ENCODE assay signal across 35 mouse cellular contexts in genomic region chr5:74712811-74713210, GRCm38 (mm10).
"Had no signal": no experiment of that assay in that cellular context is flagged by ENCODE, and none has a peak within 500 bp of the region (broad histone marks: within the 10 kb centered on the region; RNA-seq: fewer than 3 reads in every experiment).

No protein-coding gene starts in this region.

- H3K36me3 ChIP-seq: heart, embryonic 10.5 days; heart, embryonic 12.5 days; heart, embryonic 13.5 days; heart, embryonic 15.5 days; hindbrain, embryonic 10.5 days; hindbrain, embryonic 12.5 days; hindbrain, embryonic 13.5 days; hindbrain, embryonic 15.5 days; intestine, embryonic 15.5 days; kidney, embryonic 15.5 days had no signal

- ATAC-seq: hindbrain, embryonic 16.5 days; hindbrain, postnatal 0 days; inflammation-experienced regulatory T-cells, adult 6 months; intestine, embryonic 15.5 days; intestine, embryonic 16.5 days; intestine, postnatal 0 days had no signal

- H3K27ac ChIP-seq: heart, embryonic 10.5 days; heart, embryonic 13.5 days; heart, embryonic 15.5 days; hindbrain, embryonic 10.5 days; hindbrain, embryonic 12.5 days; hindbrain, embryonic 13.5 days; hindbrain, embryonic 14.5 days; hindbrain, embryonic 15.5 days; hindbrain, postnatal 0 days; intestine, embryonic 15.5 days; kidney, embryonic 15.5 days; kidney, postnatal 0 days; layer of hippocampus, adult 2 months; left cerebral cortex, adult 2 months had no signal

- H3K9me3 ChIP-seq: heart, embryonic 10.5 days; heart, embryonic 12.5 days; heart, embryonic 13.5 days; heart, embryonic 15.5 days; hindbrain, embryonic 10.5 days; hindbrain, embryonic 12.5 days; hindbrain, embryonic 13.5 days; hindbrain, embryonic 15.5 days; intestine, embryonic 15.5 days; kidney, embryonic 15.5 days had no signal

- DNase-seq: heart, postnatal 10 days; heart, postnatal 14 days; heart, postnatal 36 days; heart, postnatal 4 days; kidney, adult 11 months; kidney, adult 18-20 months; kidney, adult 2 months; kidney, adult 8-10 months; kidney, adult 9 months; kidney, postnatal 10 days; kidney, postnatal 14 days; kidney, postnatal 25 days; kidney, postnatal 36 days; layer of hippocampus, adult 9-11 months; layer of hippocampus, postnatal 36 days had no signal

- H3K4me3 ChIP-seq: heart, embryonic 10.5 days; heart, embryonic 12.5 days; heart, embryonic 13.5 days; heart, embryonic 15.5 days; hindbrain, embryonic 10.5 days; hindbrain, embryonic 12.5 days; hindbrain, embryonic 13.5 days; hindbrain, embryonic 15.5 days; intestine, embryonic 15.5 days; kidney, embryonic 15.5 days; layer of hippocampus, adult 2 months; left cerebral cortex, adult 2 months had no signal

- H3K4me1 ChIP-seq: heart, embryonic 15.5 days; hindbrain, embryonic 13.5 days; hindbrain, embryonic 15.5 days; kidney, embryonic 15.5 days had no signal

- H3K4me2 ChIP-seq: heart, embryonic 11.5 days; heart, embryonic 12.5 days; heart, embryonic 13.5 days; heart, embryonic 15.5 days; hindbrain, embryonic 12.5 days; hindbrain, embryonic 13.5 days; hindbrain, embryonic 14.5 days; hindbrain, embryonic 15.5 days; intestine, embryonic 15.5 days; kidney, embryonic 15.5 days had no signal

- H3K27me3 ChIP-seq: heart, embryonic 15.5 days; hindbrain, embryonic 12.5 days; hindbrain, embryonic 13.5 days; hindbrain, embryonic 15.5 days; intestine, embryonic 15.5 days; kidney, embryonic 15.5 days had no signal

- H3K9ac ChIP-seq: heart, embryonic 12.5 days; heart, embryonic 13.5 days; heart, embryonic 15.5 days; hindbrain, embryonic 12.5 days; hindbrain, embryonic 13.5 days; hindbrain, embryonic 14.5 days; hindbrain, embryonic 15.5 days; intestine, embryonic 15.5 days; kidney, embryonic 15.5 days had no signal
